Mouse (Mus musculus) G1E (cell line): ENCODE data around the gene Unc5cl.

Experiments
- CTCF ChIP-seq: IDR thresholded peaks from 2 replicates; pipeline ENCODE4 v1.5.1; 2012; ENCODE audit warnings: low read depth, low read length, inconsistent platforms, mixed read lengths
- GATA1 ChIP-seq: IDR thresholded peaks from 2 replicates; pipeline ENCODE4 v1.6.1; 2012; ENCODE audit warnings: borderline replicate concordance, low read length, inconsistent platforms, mixed read lengths
- POLR2AphosphoS5 ChIP-seq: IDR thresholded peaks from 2 replicates; pipeline ENCODE4 v1.6.1; 2012; ENCODE audit warnings: low read depth, low read length, inconsistent platforms; ENCODE audit not compliant: insufficient replicate concordance

- TF ChIP-seq GATA1 (no peak), CTCF (no peak), POLR2AphosphoS5 (no peak)
These were observed 110.2 kb downstream of the Unc5cl start for GRCm38 (mm10) chr17:48564931-48565330.
